Mouse (Mus musculus): ENCODE results near the gene Krt34. TPM values are rescaled to one million over a fixed set of nuclear protein-coding genes. Genes with fewer than 3 reads are reported as not detected.

Krt34 gene
- not detected for polyA plus RNA-seq (2017; shearing (Covaris generic))

- ATAC-seq: no peak
Observed at GRCm38 (mm10) chr11:100041454-100041853, at the start of gene Krt34. Gene Krt34 (minus strand): TSS chr11:100041554.

GRCm38 (mm10) chr11:100088378-100089025 lies 47.1 kb upstream of the Krt34 start:
- ATAC-seq: no peak

DNA sequence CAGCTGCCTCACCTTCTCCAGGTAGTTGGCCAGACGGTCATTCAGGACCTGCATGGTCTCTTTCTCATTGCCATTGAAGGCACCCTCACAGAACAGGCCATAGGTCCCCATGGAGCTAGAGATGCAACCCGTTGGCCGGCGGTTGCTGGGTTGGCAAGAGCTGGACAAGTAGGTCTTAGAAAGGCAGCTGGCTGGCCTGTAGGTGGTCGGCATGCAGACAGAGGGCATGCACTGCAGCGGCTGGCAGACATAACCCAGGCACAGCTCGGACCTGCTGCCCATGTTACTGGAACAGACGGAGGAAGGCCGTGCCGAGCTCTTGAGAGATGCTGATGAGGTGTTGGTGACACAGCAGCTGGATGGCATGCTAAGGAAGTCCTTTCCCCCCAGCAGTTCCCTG lies 46.5 kb upstream of the Krt34 start, which contains the start of gene Krt32:
Gene Krt32 (minus strand): TSS at position 366 of the 400 bp plus-strand sequence.
- no peak for ATAC-seq

- ATAC-seq: no peak
Observed at GRCm38 (mm10) chr11:100073873-100074272, 32.5 kb upstream of the Krt34 start.

DNA sequence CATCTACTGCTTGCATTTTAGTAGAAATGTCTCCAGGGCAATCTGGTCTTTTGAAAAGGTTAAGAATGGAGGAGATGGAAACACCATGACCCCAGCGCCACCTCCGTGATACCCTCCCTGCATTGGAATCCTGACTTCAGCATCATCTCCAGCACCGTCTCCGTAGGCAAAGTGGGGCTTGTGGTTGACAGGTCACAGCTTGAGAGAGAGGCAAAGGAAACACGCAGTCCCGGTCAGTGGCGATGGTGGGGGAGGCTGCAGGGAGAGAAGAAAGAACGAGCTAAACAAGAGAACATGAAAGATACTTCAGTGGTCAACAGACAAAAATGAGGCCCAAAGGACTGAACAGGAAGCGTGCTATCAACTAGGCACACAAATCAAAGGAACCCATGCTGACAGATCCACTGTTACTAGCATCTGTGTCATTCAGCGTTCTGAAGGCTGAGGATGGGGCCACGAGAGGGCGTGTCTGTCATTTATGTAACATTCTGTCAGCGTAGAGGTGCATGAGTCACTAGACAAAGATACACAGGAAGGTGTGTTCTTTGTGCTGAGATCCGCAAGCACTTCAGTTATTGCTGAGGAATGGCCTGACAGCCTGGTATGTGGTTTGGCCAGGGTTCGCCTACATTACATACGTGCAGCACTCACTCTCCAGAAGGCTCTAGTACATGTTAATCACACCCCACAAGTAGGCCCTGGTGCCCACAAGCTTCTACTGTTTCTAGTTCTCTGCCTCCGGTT lies 26.1 kb upstream of the Krt34 start:
- no peak for ATAC-seq

DNA sequence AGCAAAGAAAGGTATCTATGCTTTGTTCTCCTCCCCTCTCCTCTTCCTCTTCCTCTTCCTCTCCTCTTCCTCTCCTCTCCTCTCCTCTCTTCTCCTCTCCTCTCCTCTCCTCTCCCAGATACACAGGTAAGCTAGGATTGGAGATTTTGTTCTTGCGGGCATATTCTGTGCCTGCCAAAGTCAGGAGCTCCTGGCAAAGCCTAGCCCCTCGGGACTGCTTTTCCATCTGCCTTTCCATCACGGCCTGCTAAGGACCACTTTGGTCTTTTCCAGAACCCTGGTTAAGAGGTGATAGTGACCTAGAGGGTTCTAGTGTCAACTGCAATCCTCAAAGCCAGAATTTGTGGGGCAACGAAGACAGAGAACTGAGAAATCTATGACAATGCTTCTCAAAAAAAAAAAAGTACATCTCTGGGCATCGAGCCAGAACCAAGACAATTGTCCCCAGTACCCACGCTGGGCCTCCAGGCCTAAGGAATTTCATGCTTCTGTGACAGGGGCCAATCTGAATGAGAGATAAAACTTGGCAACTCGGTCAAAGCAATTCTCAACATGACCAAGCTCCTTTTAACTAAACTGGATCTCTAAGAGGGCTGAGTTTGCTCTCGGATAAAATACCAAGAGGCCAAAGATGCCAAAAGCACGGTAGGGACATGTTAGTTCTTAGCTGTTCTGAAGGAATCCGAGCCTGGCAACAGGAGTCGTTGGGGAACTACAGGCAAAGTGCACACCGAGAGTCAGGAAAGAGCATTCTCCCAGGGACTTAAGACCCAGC lies 25.1 kb upstream of the Krt34 start:
- no peak for ATAC-seq

DNA sequence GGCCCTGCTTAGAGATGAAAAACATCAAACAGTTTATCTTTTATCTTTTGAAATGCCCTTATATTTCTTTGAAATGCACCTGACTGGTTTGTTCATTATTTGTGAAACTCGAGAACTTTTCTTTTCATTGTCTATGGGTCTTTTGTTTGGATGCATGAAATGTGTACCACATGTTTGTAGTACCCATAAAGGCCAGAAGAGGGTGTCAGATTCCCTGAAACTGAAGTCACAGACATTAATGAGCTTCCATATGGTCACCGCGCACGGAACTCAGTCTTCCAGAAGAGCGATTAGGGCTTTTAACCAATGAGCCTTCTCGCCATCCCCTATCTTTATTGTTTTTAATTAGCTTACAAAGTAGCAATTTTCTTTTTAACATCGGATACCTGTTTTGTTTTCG lies 17.5 kb upstream of the Krt34 start:
- no peak for ATAC-seq

DNA sequence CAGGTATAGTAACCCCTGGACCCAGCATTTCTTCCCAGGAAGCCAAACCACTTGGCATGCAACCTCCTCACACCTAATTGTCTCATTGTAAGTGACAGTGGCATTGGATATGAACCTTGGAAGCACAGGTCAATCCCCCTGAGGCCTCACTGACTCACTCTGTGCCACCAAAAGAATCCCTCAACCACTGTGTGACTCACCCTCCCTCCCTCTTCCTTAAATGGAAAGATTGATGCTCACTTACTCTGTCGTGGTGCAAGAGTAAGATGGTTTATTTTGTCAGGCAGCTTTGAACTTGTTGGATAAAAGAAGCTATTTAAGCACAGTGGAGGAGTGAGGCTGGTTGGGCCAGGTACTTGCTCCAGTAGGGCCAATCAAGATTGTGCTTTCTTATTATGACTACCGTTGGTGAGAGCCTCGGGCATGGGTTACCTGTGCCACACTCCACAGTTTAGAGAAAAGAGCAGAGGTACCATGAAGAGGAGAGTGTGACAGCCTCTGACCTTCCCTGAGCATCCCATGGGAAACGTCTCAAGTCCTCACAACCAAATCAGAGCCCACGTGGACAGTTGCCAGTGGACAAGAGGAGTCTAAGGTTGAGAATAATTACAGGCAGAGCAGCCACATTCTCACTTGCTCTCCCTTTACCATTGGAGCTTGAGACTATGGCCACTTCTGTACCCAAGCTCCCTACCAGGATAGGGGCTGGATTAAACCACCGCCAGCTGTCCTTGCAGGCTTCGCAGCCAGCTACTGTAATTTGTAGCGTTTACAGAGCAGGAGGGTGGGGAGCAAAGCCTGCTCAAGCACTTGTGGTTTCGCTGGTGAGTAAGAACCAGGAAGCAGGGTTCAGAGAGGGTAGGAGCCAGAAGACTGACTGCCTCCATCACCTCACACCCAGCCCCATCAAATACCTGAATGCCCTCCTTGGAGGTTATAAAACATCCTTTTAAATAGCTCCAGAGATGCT lies 14.6 kb upstream of the Krt34 start:
- no peak for ATAC-seq

DNA sequence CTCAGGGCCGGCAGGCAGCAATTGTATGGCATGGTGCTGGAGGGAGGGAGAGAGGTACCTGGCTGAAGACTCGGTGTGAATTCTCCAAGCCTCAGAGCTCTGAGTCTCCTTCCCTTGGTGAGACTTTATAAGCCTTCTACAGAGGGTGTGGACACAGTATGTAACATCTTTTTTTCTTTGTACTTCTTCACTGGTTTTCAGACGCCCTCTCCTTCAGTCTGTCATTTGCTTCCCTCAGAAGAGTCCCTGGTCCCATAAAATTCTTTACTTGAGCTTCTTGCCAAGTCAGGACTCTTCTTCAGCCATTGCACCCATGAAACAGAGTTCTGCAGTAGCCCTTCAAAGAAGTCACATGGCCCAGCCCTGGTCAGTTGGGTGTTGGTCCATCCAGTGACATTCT lies 9.1 kb upstream of the Krt34 start, which contains the start of gene Krt31:
Gene Krt31 (minus strand): TSS at position 101 of the 400 bp plus-strand sequence.
- no peak for ATAC-seq

DNA sequence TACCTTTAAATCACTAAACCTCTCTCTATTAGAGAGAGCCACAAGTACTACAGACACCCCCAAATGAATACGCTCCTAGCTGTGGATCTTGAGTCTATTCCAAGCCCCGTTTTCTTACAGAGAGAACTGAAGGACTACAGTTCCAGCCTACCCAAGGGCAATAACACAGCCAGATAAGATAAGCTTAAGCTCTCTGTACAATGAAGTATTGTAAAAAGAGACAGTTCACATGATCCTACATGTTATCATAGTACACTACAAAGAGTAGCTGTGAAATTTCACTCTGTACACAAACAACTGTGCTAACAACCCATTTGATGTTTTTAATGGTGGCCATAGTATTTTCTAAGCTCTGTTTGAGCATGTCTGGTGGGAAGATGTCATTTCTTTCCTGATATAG lies 5.8 kb upstream of the Krt34 start:
- no peak for ATAC-seq

- ATAC-seq: no peak
Observed at GRCm38 (mm10) chr11:100046303-100046866, 5.0 kb upstream of the Krt34 start.

GRCm38 (mm10) chr11:100029768-100030167 lies 11.6 kb downstream of the Krt34 start, which contains the start of gene Krt33b:
Gene Krt33b (minus strand): TSS chr11:100029868.
- ATAC-seq: no peak

DNA sequence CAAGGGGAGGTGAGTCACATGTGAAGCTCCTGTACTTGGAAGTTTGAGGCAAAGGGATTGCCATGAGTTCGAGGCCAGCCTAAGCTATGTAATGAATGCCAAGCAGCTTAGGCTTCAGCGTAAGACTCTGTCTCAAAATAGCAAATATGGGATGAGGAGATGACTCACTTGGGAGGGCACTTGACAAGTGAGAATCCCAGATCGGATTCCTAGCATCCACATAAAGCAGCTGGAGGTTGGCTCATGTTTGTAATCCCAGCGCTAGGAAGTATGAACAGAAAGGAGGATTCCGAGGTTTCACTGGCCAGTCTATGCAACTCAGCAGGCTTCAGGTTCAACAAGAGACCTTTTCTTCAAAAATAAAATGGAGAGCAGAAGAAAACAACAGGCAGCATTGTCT lies 19.9 kb downstream of the Krt34 start:
- no peak for ATAC-seq

DNA sequence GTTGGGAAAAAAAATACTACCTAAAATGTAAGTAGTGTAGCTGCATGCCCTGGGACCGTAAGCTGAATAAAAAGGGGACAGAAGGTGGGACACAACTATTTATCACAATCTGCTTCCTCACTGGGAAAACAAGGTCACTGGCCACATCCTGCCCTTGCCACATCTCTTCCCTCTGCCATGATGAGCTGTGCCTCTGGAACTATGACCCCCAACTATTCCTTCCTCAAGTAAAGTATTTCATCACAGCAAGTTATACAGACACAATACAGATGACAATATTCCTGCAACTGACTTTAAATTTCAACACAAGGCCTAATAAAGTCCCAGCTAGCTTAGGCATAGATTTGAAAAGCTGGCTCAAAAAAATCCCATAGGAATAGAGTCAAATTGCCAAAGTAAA lies 21.9 kb downstream of the Krt34 start:
- no peak for ATAC-seq

DNA sequence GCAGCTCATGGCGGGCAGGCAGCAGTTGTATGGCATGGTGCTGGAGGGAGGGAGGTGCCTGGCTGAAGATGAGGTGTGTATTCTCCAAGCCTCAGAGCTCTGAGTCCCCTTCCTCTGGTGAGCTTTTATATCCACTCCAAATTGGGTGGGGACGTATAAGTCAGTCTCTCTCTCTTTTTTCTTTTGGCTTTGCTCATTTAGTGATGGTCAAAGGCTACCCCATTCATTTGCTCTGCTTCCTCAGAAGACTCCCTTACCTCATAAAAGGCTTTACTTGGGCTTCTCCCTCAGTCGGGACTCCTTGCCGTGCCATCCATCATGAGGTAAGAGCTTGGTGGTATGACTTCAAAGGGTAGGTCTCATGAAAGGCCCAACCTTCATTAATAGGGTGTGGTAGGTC lies 25.2 kb downstream of the Krt34 start, which contains the start of gene Krt33a:
Gene Krt33a (minus strand): TSS at position 101 of the 400 bp plus-strand sequence.
- ATAC-seq: no peak

- no peak for ATAC-seq
Observed at GRCm38 (mm10) chr11:100013691-100014171, 27.6 kb downstream of the Krt34 start.

- no peak for ATAC-seq
Observed at GRCm38 (mm10) chr11:100010682-100011081, 30.7 kb downstream of the Krt34 start.

DNA sequence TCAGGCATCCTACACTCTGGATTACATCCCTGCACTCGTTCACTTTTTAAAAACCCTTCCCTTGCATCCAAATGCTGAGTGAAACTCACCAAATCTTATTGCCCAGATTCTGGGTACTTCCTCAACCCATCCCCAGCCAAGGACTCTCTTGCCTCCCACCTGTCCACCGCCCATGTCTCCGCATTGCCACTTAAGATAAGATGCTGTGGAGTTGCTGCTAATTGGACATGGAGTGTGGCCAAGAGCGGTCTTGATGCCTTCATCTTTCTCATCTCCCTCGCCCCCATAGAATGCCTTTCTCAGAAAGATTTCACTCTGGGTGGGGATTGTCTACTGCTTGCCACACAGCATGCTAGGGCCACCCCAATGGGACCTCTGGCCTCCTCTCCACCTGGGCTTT lies 33.0 kb downstream of the Krt34 start:
- no peak for ATAC-seq

DNA sequence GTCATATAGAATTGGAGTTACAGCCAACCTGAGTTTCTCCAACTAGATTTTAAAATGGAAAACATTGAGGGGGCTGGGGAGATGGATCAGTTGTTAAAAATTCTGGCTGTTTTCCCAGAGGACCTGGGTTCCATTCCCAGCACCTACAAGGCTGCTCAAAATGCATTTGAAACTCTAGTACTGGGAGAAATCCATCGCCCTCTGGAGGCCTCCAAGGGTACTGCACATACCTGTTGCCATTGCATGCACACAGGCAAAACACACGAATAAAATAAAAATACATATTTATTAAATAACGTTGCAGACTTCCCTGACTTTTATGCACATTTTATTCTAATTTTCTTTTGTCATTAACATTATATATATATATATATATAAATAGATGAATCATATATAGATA lies 34.7 kb downstream of the Krt34 start:
- ATAC-seq: no peak

DNA sequence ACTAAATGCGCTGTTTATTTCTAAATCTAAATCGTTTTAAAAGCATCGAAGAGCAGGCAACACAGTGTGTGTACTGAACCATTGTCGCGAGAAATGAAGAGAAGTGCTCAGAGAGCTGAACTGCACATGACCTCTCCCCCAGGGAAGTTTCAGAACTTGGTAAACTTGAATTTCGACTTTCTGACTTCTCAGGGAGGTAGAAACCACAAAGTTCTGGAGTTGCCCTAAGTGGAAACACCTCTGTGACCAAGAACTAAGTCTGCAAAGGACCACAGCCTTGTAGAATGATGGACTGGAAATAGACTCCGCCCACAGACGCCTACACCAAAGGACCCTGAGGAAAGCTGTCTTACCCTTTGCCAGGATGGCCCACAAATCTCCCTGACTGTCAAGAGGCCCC lies 35.4 kb downstream of the Krt34 start:
- ATAC-seq: no peak

- ATAC-seq: no peak
Observed at GRCm38 (mm10) chr11:100004846-100005245, 36.5 kb downstream of the Krt34 start.
